Mouse (Mus musculus): ENCODE results near the gene Msrb1. TPM values are rescaled to one million over a fixed set of nuclear protein-coding genes. Genes with fewer than 3 reads are reported as not detected.

Gene Msrb1
- total RNA-seq, 1 experiment = 30.2 TPM

- in situ Hi-C loops (cut with MboI; ENCODE audit: low sequenced_read_pairs in 2 of 2, unreplicated experiment in 2 of 2) = no loop called here
- no peak overlapping the region for H3K27ac ChIP-seq (ENCODE audit: insufficient read depth, low read depth, low read length, poor library complexity, severe bottlenecking)
- no peaks in the 10 kb centered on the region for H3K9me3 ChIP-seq (ENCODE audit: control insufficient read depth, insufficient read depth, low read depth, low read length)
- H3K36me3 ChIP-seq (ENCODE audit: control insufficient read depth, insufficient read depth, low read length, poor library complexity, severe bottlenecking) = no peaks in the 10 kb centered on the region
- no peak overlapping the region for H3K9ac ChIP-seq (ENCODE audit: insufficient read depth, low read depth, low read length, poor library complexity, severe bottlenecking)
- peaks cover 2 to 9% of the 10 kb centered on the region in 2 experiments; a peak in 2 of 4 replicates for H3K4me1 ChIP-seq (ENCODE audit: control insufficient read depth in 2 of 2, insufficient read depth in 2 of 2, low read length in 2 of 2, poor library complexity in 1 of 2)
- H3K4me3 ChIP-seq (ENCODE audit: insufficient read depth in 1 of 2, low read depth in 1 of 2, low read length in 2 of 2, poor library complexity in 1 of 2, severe bottlenecking in 1 of 2) = no peak overlapping the region
- no peak for DNase-seq (ENCODE audit: low read depth, low spot score)
- TF ChIP-seq ZNF384 (IDR thresholded peaks at IDR 0.05; ENCODE audit: low read depth, low read length) = no peak
- no peak for TF ChIP-seq MAFK (IDR thresholded peaks at IDR 0.05; ENCODE audit: insufficient read depth, low read depth, low read length)
- no peak for TF ChIP-seq ZC3H11A (IDR thresholded peaks at IDR 0.05; ENCODE audit: borderline replicate concordance, low read depth, low read length)
- no peak for TF ChIP-seq CHD2 (IDR thresholded peaks at IDR 0.05; ENCODE audit: low read depth, low read length)
- no peak for TF ChIP-seq HCFC1 (IDR thresholded peaks at IDR 0.05; ENCODE audit: borderline replicate concordance, insufficient read depth, low read length)
Observed at GRCm38 (mm10) chr17:24765016-24765905, 28.8 kb downstream of the Msrb1 start.

- Histone ChIP-seq H3K27ac (ENCODE audit: insufficient read depth, low read depth, low read length, poor library complexity, severe bottlenecking) (no peak overlapping the region), H3K4me3 (ENCODE audit: insufficient read depth in 1 of 2, low read depth in 1 of 2, low read length in 2 of 2, poor library complexity in 1 of 2, severe bottlenecking in 1 of 2) (no peak overlapping the region), H3K9me3 (ENCODE audit: control insufficient read depth, insufficient read depth, low read depth, low read length) (no peaks in the 10 kb centered on the region), H3K4me1 (ENCODE audit: control insufficient read depth in 2 of 2, insufficient read depth in 2 of 2, low read length in 2 of 2, poor library complexity in 1 of 2) (peaks cover 2 to 9% of the 10 kb centered on the region in 2 experiments; a peak in 2 of 4 replicates), H3K9ac (ENCODE audit: insufficient read depth, low read depth, low read length, poor library complexity, severe bottlenecking) (no peak overlapping the region), H3K36me3 (ENCODE audit: control insufficient read depth, insufficient read depth, low read length, poor library complexity, severe bottlenecking) (no peaks in the 10 kb centered on the region)
- DNase-seq (ENCODE audit: low read depth, low spot score) = no peak
- TF ChIP-seq ZNF384 (IDR thresholded peaks at IDR 0.05; ENCODE audit: low read depth, low read length) = no peak
- no peak for TF ChIP-seq MAFK (IDR thresholded peaks at IDR 0.05; ENCODE audit: insufficient read depth, low read depth, low read length)
- TF ChIP-seq ZC3H11A (IDR thresholded peaks at IDR 0.05; ENCODE audit: borderline replicate concordance, low read depth, low read length) = no peak
- TF ChIP-seq HCFC1 (IDR thresholded peaks at IDR 0.05; ENCODE audit: borderline replicate concordance, insufficient read depth, low read length) = no peak
- no peak for TF ChIP-seq CHD2 (IDR thresholded peaks at IDR 0.05; ENCODE audit: low read depth, low read length)
- in situ Hi-C loops (cut with MboI; ENCODE audit: low sequenced_read_pairs in 2 of 2, unreplicated experiment in 2 of 2) = no loop called here
Observed at GRCm38 (mm10) chr17:24766266-24766875, 29.9 kb downstream of the Msrb1 start.

DNA sequence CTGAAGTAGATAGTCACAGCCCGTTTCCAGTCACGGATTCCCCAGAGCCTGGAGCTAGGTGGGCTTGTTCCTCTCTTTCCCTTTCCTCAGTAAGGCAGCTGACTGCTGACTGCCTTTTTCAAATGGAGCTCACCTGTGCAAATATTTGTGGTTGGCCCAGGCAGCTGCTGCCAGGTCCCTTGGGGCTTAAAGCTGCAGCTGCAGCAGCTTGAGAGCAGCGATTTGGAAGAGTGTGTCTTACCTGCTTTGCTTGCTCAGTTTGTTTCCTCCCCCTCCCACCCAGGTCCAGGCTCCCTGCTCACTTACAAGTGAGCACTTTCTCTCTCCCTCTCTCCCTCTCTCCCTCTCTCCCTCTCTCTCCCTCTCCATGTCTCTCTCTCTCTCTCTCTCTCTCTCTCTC lies 32.7 kb downstream of the Msrb1 start:
- H3K27ac ChIP-seq (ENCODE audit: insufficient read depth, low read depth, low read length, poor library complexity, severe bottlenecking) = no peak overlapping the region
- in situ Hi-C loops (cut with MboI; ENCODE audit: low sequenced_read_pairs in 2 of 2, unreplicated experiment in 2 of 2) = no loop called here
- no peak for DNase-seq (ENCODE audit: low read depth, low spot score)
- H3K9me3 ChIP-seq (ENCODE audit: control insufficient read depth, insufficient read depth, low read depth, low read length) = no peaks in the 10 kb centered on the region
- TF ChIP-seq ZNF384 (IDR thresholded peaks at IDR 0.05; ENCODE audit: low read depth, low read length) (no peak), ZC3H11A (IDR thresholded peaks at IDR 0.05; ENCODE audit: borderline replicate concordance, low read depth, low read length) (no peak), CHD2 (IDR thresholded peaks at IDR 0.05; ENCODE audit: low read depth, low read length) (no peak), MAFK (IDR thresholded peaks at IDR 0.05; ENCODE audit: insufficient read depth, low read depth, low read length) (no peak), HCFC1 (IDR thresholded peaks at IDR 0.05; ENCODE audit: borderline replicate concordance, insufficient read depth, low read length) (no peak)
- H3K9ac ChIP-seq (ENCODE audit: insufficient read depth, low read depth, low read length, poor library complexity, severe bottlenecking) = no peak overlapping the region
- H3K4me3 ChIP-seq (ENCODE audit: insufficient read depth in 1 of 2, low read depth in 1 of 2, low read length in 2 of 2, poor library complexity in 1 of 2, severe bottlenecking in 1 of 2) = no peak overlapping the region
- no peaks in the 10 kb centered on the region for H3K36me3 ChIP-seq (ENCODE audit: control insufficient read depth, insufficient read depth, low read length, poor library complexity, severe bottlenecking)
- H3K4me1 ChIP-seq (ENCODE audit: control insufficient read depth in 2 of 2, insufficient read depth in 2 of 2, low read length in 2 of 2, poor library complexity in 1 of 2) = peaks cover 2 to 11% of the 10 kb centered on the region in 2 experiments; a peak in 3 of 4 replicates

DNA sequence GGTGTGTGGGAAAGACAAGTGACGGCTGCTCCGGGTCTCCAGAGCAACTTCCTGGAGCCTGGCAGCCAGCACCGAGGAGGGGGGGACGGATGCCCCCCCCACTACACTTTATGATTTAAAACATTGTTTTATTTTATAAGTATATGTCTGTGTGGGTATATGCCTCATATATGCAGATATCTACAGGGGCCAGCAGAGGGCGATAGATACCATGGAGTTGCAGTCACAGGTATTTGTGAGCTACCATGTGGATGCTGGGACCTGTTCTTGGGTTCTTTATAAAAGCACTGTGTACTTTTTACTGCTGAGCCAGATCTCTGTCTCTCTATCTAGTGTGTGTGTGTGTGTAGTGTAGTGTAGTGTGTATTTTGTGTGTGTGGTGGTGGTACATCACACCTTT lies 36.8 kb downstream of the Msrb1 start:
- TF ChIP-seq ZC3H11A (IDR thresholded peaks at IDR 0.05; ENCODE audit: borderline replicate concordance, low read depth, low read length) (0 out of 2 replicates have a peak, but pooled peaks have one; percentile 19), CHD2 (IDR thresholded peaks at IDR 0.05; ENCODE audit: low read depth, low read length) (no peak)
- Histone ChIP-seq H3K4me3 (ENCODE audit: insufficient read depth in 1 of 2, low read depth in 1 of 2, low read length in 2 of 2, poor library complexity in 1 of 2, severe bottlenecking in 1 of 2) (no peak overlapping the region), H3K9ac (ENCODE audit: insufficient read depth, low read depth, low read length, poor library complexity, severe bottlenecking) (no peak overlapping the region), H3K9me3 (ENCODE audit: control insufficient read depth, insufficient read depth, low read depth, low read length) (no peaks in the 10 kb centered on the region), H3K4me1 (ENCODE audit: control insufficient read depth in 2 of 2, insufficient read depth in 2 of 2, low read length in 2 of 2, poor library complexity in 1 of 2) (peaks cover 1 to 19% of the 10 kb centered on the region in 2 experiments; a peak in 3 of 4 replicates), H3K27ac (ENCODE audit: insufficient read depth, low read depth, low read length, poor library complexity, severe bottlenecking) (no peak overlapping the region), H3K36me3 (ENCODE audit: control insufficient read depth, insufficient read depth, low read length, poor library complexity, severe bottlenecking) (no peaks in the 10 kb centered on the region)
- in situ Hi-C loops (cut with MboI; ENCODE audit: low sequenced_read_pairs in 2 of 2, unreplicated experiment in 2 of 2) = no loop called here
- DNase-seq (ENCODE audit: low read depth, low spot score) = peak; percentile 49
